Mouse (Mus musculus): ENCODE data around the gene H2afj. TPM values are rescaled to one million over a fixed set of nuclear protein-coding genes. Genes with fewer than 3 reads are reported as not detected.

H2afj gene
- polyA plus RNA-seq, 1 experiment from 2014 or later, result 104 TPM

GRCm38 (mm10) chr6:136850267-136850666, 42.2 kb downstream of the H2afj start:
- H3K4me1 ChIP-seq (ENCODE audit: insufficient read depth, low read length), result peaks cover 8% of the 10 kb centered on the region
- H3K36me3 ChIP-seq (ENCODE audit: insufficient read depth, low read length), result no peaks in the 10 kb centered on the region
- WGBS, result 68% methylated on average over 6 of the region's 6 CpGs
- no peaks in the 10 kb centered on the region for H3K27me3 ChIP-seq (ENCODE audit: insufficient read depth, low read length)
- H3K9me3 ChIP-seq (ENCODE audit: low read length), result no peaks in the 10 kb centered on the region
- no peak overlapping the region for H3K4me2 ChIP-seq (replicated peaks; ENCODE audit: low read depth, low read length)
- ATAC-seq (ENCODE audit: low FRiP score, low TSS enrichment), result no peak
- H3K4me3 ChIP-seq (ENCODE audit: low read length), result no peak overlapping the region
- no peak overlapping the region for H3K27ac ChIP-seq (ENCODE audit: low read length)
- no peak overlapping the region for H3K9ac ChIP-seq (replicated peaks; ENCODE audit: low read length)

- peaks cover 19% of the 10 kb centered on the region for H3K4me1 ChIP-seq (ENCODE audit: insufficient read depth, low read length)
- peak; percentile 43 for ATAC-seq (ENCODE audit: low FRiP score, low TSS enrichment)
- H3K27me3 ChIP-seq (ENCODE audit: insufficient read depth, low read length), result no peaks in the 10 kb centered on the region
- 60% methylated on average over 4 of the region's 4 CpGs for WGBS
- no peaks in the 10 kb centered on the region for H3K36me3 ChIP-seq (ENCODE audit: insufficient read depth, low read length)
- peak overlapping the region; percentile 48; the same call in 1 of the 2 replicates for H3K9ac ChIP-seq (replicated peaks; ENCODE audit: low read length)
- no peaks in the 10 kb centered on the region for H3K9me3 ChIP-seq (ENCODE audit: low read length)
- H3K4me2 ChIP-seq (replicated peaks; ENCODE audit: low read depth, low read length), result no peak overlapping the region
- no peak overlapping the region for H3K4me3 ChIP-seq (ENCODE audit: low read length)
- peak overlapping the region; percentile 91 for H3K27ac ChIP-seq (ENCODE audit: low read length)
Observed at GRCm38 (mm10) chr6:136852348-136852747, 44.3 kb downstream of the H2afj start.

- Histone ChIP-seq H3K9ac (replicated peaks; ENCODE audit: low read length) (peak overlapping the region; percentile 48; the same call in 1 of the 2 replicates), H3K36me3 (ENCODE audit: insufficient read depth, low read length) (no peaks in the 10 kb centered on the region), H3K4me3 (ENCODE audit: low read length) (no peak overlapping the region), H3K9me3 (ENCODE audit: low read length) (no peaks in the 10 kb centered on the region), H3K4me2 (replicated peaks; ENCODE audit: low read depth, low read length) (no peak overlapping the region), H3K27ac (ENCODE audit: low read length) (peak overlapping the region; percentile 91), H3K4me1 (ENCODE audit: insufficient read depth, low read length) (peaks cover 23% of the 10 kb centered on the region), H3K27me3 (ENCODE audit: insufficient read depth, low read length) (no peaks in the 10 kb centered on the region)
- ATAC-seq (ENCODE audit: low FRiP score, low TSS enrichment), result no peak
- WGBS, result 49% methylated on average over 3 of the region's 3 CpGs
Observed at GRCm38 (mm10) chr6:136852762-136853161, 44.7 kb downstream of the H2afj start.

- Histone ChIP-seq H3K36me3 (ENCODE audit: insufficient read depth, low read length) (no peaks in the 10 kb centered on the region), H3K9ac (replicated peaks; ENCODE audit: low read length) (no peak overlapping the region), H3K27ac (ENCODE audit: low read length) (no peak overlapping the region), H3K4me2 (replicated peaks; ENCODE audit: low read depth, low read length) (no peak overlapping the region), H3K4me3 (ENCODE audit: low read length) (no peak overlapping the region), H3K27me3 (ENCODE audit: insufficient read depth, low read length) (no peaks in the 10 kb centered on the region), H3K9me3 (ENCODE audit: low read length) (no peaks in the 10 kb centered on the region), H3K4me1 (ENCODE audit: insufficient read depth, low read length) (peaks cover 34% of the 10 kb centered on the region)
- WGBS, result 74% methylated on average over 11 of the region's 11 CpGs
- ATAC-seq (ENCODE audit: low FRiP score, low TSS enrichment), result no peak
Observed at GRCm38 (mm10) chr6:136854361-136854781, 46.3 kb downstream of the H2afj start.

- Histone ChIP-seq H3K4me3 (ENCODE audit: low read length) (no peak overlapping the region), H3K4me2 (replicated peaks; ENCODE audit: low read depth, low read length) (no peak overlapping the region), H3K9me3 (ENCODE audit: low read length) (no peaks in the 10 kb centered on the region), H3K27ac (ENCODE audit: low read length) (no peak overlapping the region), H3K9ac (replicated peaks; ENCODE audit: low read length) (no peak overlapping the region), H3K4me1 (ENCODE audit: insufficient read depth, low read length) (peaks cover 34% of the 10 kb centered on the region), H3K27me3 (ENCODE audit: insufficient read depth, low read length) (no peaks in the 10 kb centered on the region), H3K36me3 (ENCODE audit: insufficient read depth, low read length) (no peaks in the 10 kb centered on the region)
- 69% methylated on average over 2 of the region's 2 CpGs for WGBS
- no peak for ATAC-seq (ENCODE audit: low FRiP score, low TSS enrichment)
Observed at GRCm38 (mm10) chr6:136855183-136855582, 47.1 kb downstream of the H2afj start.

- H3K27ac ChIP-seq (ENCODE audit: low read length), result peak overlapping the region; percentile 26; the same call in 1 of the 2 replicates
- no peak for ATAC-seq (ENCODE audit: low FRiP score, low TSS enrichment)
- WGBS, result 51% methylated on average over 14 of the region's 14 CpGs
- H3K4me1 ChIP-seq (ENCODE audit: insufficient read depth, low read length), result peaks cover 34% of the 10 kb centered on the region
- peak overlapping the region; percentile 3 for H3K4me3 ChIP-seq (ENCODE audit: low read length)
- no peaks in the 10 kb centered on the region for H3K27me3 ChIP-seq (ENCODE audit: insufficient read depth, low read length)
- H3K9me3 ChIP-seq (ENCODE audit: low read length), result no peaks in the 10 kb centered on the region
- no peaks in the 10 kb centered on the region for H3K36me3 ChIP-seq (ENCODE audit: insufficient read depth, low read length)
- peak overlapping the region; percentile 29; the same call in 1 of the 2 replicates for H3K9ac ChIP-seq (replicated peaks; ENCODE audit: low read length)
- H3K4me2 ChIP-seq (replicated peaks; ENCODE audit: low read depth, low read length), result peak overlapping the region; percentile 25; the same call in 1 of the 2 replicates
Observed at GRCm38 (mm10) chr6:136856071-136856636, 48.1 kb downstream of the H2afj start.

- H3K27ac ChIP-seq (ENCODE audit: low read length), result peak within 1 kb of the TSS; percentile 93
- H3K4me3 ChIP-seq (ENCODE audit: low read length), result no peak within 1 kb of the TSS
- WGBS, result 58% methylated on average over 18 of the region's 18 CpGs
- peaks cover 34% of the 10 kb centered on the region for H3K4me1 ChIP-seq (ENCODE audit: insufficient read depth, low read length)
- no peaks in the 10 kb centered on the region for H3K27me3 ChIP-seq (ENCODE audit: insufficient read depth, low read length)
- H3K9ac ChIP-seq (replicated peaks; ENCODE audit: low read length), result peak within 1 kb of the TSS; percentile 50; the same call in 1 of the 2 replicates
- H3K36me3 ChIP-seq (ENCODE audit: insufficient read depth, low read length), result no peaks in the 10 kb centered on the region
- peak; percentile 54 for ATAC-seq (ENCODE audit: low FRiP score, low TSS enrichment)
- H3K4me2 ChIP-seq (replicated peaks; ENCODE audit: low read depth, low read length), result peak within 1 kb of the TSS; percentile 41
- no peaks in the 10 kb centered on the region for H3K9me3 ChIP-seq (ENCODE audit: low read length)
Observed at GRCm38 (mm10) chr6:136857186-136857872, 49.3 kb downstream of the H2afj start, which contains the start of gene Art4. Gene Art4, minus strand, starts transcription at chr6:136857733.

- Histone ChIP-seq H3K27me3 (ENCODE audit: insufficient read depth, low read length) (no peaks in the 10 kb centered on the region), H3K9ac (replicated peaks; ENCODE audit: low read length) (peak overlapping the region; percentile 50; the same call in 1 of the 2 replicates)
Observed at GRCm38 (mm10) chr6:136857873-136858260, 49.8 kb downstream of the H2afj start.

GRCm38 (mm10) chr6:136858420-136858819, 50.4 kb downstream of the H2afj start:
- Histone ChIP-seq H3K4me1 (ENCODE audit: insufficient read depth, low read length) (peaks cover 27% of the 10 kb centered on the region), H3K9me3 (ENCODE audit: low read length) (no peaks in the 10 kb centered on the region), H3K36me3 (ENCODE audit: insufficient read depth, low read length) (no peaks in the 10 kb centered on the region), H3K27ac (ENCODE audit: low read length) (peak overlapping the region; percentile 65), H3K27me3 (ENCODE audit: insufficient read depth, low read length) (no peaks in the 10 kb centered on the region), H3K4me2 (replicated peaks; ENCODE audit: low read depth, low read length) (no peak overlapping the region), H3K9ac (replicated peaks; ENCODE audit: low read length) (no peak overlapping the region), H3K4me3 (ENCODE audit: low read length) (no peak overlapping the region)
- no peak for ATAC-seq (ENCODE audit: low FRiP score, low TSS enrichment)
- WGBS, result 63% methylated on average over 8 of the region's 8 CpGs

More at GRCm38 (mm10) chr6:136857873-136858260, 49.8 kb downstream of the H2afj start:
- H3K9me3 ChIP-seq (ENCODE audit: low read length), result no peaks in the 10 kb centered on the region
- no peaks in the 10 kb centered on the region for H3K36me3 ChIP-seq (ENCODE audit: insufficient read depth, low read length)
- ATAC-seq (ENCODE audit: low FRiP score, low TSS enrichment), result 0 out of 2 replicates have a peak, but pooled peaks have one; percentile 43
- 29% methylated on average over 11 of the region's 11 CpGs for WGBS
- H3K27ac ChIP-seq (ENCODE audit: low read length), result peak overlapping the region; percentile 93
- H3K4me3 ChIP-seq (ENCODE audit: low read length), result no peak overlapping the region
- H3K4me2 ChIP-seq (replicated peaks; ENCODE audit: low read depth, low read length), result peak overlapping the region; percentile 41
- peaks cover 29% of the 10 kb centered on the region for H3K4me1 ChIP-seq (ENCODE audit: insufficient read depth, low read length)

Measured in kidney, embryonic 16.5 days (tissue).